Mouse (Mus musculus): ENCODE measurements around the gene Barhl2. TPM values are rescaled to one million over a fixed set of nuclear protein-coding genes. Genes with fewer than 3 reads are reported as not detected.

Gene Barhl2
- total and polyA plus RNA-seq, 3 experiments, result not detected

DNA sequence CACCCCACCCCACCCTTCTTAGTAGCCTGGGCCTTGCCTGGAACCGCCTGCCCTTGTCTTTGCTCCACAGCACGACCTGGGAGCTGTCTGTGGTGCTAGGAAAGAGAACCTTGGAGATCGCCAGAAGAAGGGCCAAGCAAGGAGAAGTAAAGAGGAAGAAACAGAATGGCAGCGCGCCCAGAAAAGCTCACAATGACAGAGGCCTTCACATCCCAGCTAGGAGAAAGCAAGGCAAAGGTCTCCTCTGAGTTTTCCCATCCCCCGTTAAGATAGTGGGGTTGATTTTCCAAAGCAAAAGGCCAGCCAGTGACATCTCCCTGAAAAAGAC is 9.2 kb downstream of the Barhl2 start:
- no peaks in the 10 kb centered on the region for H3K27me3 ChIP-seq (replicated peaks)
- H3K9me3 ChIP-seq (replicated peaks; ENCODE audit: low read length), result peaks cover 3% of the 10 kb centered on the region
- H3K27ac ChIP-seq (ENCODE audit: insufficient read depth, low read depth), result no peak overlapping the region
- no peaks in the 10 kb centered on the region for H3K4me1 ChIP-seq (ENCODE audit: control insufficient read depth in 1 of 2, insufficient read depth in 2 of 2)
- dilution Hi-C loops (cut with MboI; ENCODE audit: extremely low pct_ligation_motif_present, extremely low pct_unique_long_range_greater_than_20kb, low sequenced_read_pairs) (no loop called here), in situ Hi-C loops (cut with MboI; ENCODE audit: low pct_ligation_motif_present, low pct_unique_long_range_greater_than_20kb, low sequenced_read_pairs) (no loop called here)
- DNase-seq (ENCODE audit: extremely low read depth), result no peak
- TF ChIP-seq HCFC1 (IDR thresholded peaks at IDR 0.05; ENCODE audit: low read depth, low read length) (no peak), POLR2AphosphoS2 (IDR thresholded peaks at IDR 0.05; ENCODE audit: low read depth, low read length) (no peak), GABPA (IDR thresholded peaks at IDR 0.05; ENCODE audit: insufficient replicate concordance, low read depth, low read length) (no peak), SIN3A (IDR thresholded peaks at IDR 0.05; ENCODE audit: low read length) (no peak), CHD1 (IDR thresholded peaks at IDR 0.05; ENCODE audit: low read depth, low read length) (no peak), EP300 (IDR thresholded peaks at IDR 0.05; ENCODE audit: low read length) (no peak), RCOR1 (conservative IDR thresholded peaks at IDR 0.05; ENCODE audit: low read depth, low read length) (no peak), PAX5 (IDR thresholded peaks at IDR 0.05; ENCODE audit: low read length) (no peak), CTCF (conservative IDR thresholded peaks at IDR 0.05 in 1 of 2, IDR thresholded peaks at IDR 0.05 in 1 of 2; ENCODE audit: low read depth in 2 of 2, low read length in 2 of 2) (no peak), USF2 (conservative IDR thresholded peaks at IDR 0.05; ENCODE audit: low read depth, low read length) (no peak), CHD2 (IDR thresholded peaks at IDR 0.05; ENCODE audit: low read length) (no peak), JUN (IDR thresholded peaks at IDR 0.05; ENCODE audit: insufficient read depth, low read depth, low read length) (no peak), TCF12 (IDR thresholded peaks at IDR 0.05; ENCODE audit: low read depth, low read length) (no peak), E2F4 (IDR thresholded peaks at IDR 0.05; ENCODE audit: insufficient replicate concordance, low read depth, low read length) (no peak), ZC3H11A (IDR thresholded peaks at IDR 0.05; ENCODE audit: low read depth, low read length) (no peak), MAZ (IDR thresholded peaks at IDR 0.05; ENCODE audit: low read depth, low read length) (no peak)
- H3K4me2 ChIP-seq (ENCODE audit: insufficient read depth, low read depth, poor library complexity, severe bottlenecking), result no peak overlapping the region
- no peaks in the 10 kb centered on the region for H3K36me3 ChIP-seq (replicated peaks in 1 of 2; ENCODE audit: control insufficient read depth in 1 of 2, insufficient read depth in 1 of 2, low read length in 1 of 2)
- H3K79me2 ChIP-seq (replicated peaks; ENCODE audit: control insufficient read depth, extremely low read depth, insufficient read depth, poor library complexity, severe bottlenecking), result no peaks in the 10 kb centered on the region
- H3K9ac ChIP-seq (ENCODE audit: insufficient read depth, low read depth), result no peak overlapping the region
- no peak overlapping the region for H3K4me3 ChIP-seq (replicated peaks in 1 of 3; ENCODE audit: low read depth in 2 of 3, low read length in 2 of 3, poor library complexity in 1 of 3)

DNA sequence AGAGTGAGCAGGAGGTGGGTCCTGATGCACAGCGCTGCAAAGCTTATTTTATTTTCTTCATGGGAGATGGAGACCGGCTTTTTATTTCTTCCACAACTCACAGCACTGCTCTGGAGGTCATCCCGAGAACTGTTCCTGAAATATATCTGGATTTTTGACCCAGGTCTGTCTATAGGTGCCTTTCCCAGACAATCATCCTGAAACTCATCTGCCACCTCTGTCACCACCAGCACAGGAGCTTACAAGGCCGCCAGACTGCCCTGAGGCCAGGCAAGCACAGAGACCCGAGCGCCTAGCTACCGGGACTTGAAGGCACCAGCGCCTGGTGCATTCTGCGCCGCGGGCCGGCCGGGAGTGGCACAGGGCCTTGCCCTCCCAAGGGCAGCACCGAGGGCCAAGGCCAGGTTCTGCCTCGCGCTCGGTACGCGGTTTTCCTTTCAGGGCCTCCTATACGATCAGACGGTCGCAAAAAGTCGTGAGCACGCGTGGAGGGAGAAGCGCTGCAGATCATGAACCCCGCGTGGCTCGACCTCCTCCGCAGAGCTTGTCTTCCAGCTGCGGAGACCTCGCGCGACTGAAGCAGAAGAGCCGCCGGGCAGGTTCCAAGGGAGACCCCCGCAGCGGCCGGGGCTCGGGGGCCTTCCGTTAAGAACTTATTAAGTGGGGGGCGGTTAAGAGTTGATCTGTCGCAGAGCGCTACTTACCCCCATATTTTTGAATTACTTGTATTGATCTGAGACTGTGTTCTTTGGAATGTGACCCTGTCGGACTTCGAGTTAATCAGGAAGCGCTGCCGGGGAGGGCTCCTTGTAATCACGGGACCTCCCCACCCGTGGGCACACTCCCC is 9.8 kb downstream of the Barhl2 start:
- H3K4me3 ChIP-seq (replicated peaks in 1 of 3; ENCODE audit: low read depth in 2 of 3, low read length in 2 of 3, poor library complexity in 1 of 3), result no peak overlapping the region
- H3K27me3 ChIP-seq (replicated peaks), result no peaks in the 10 kb centered on the region
- in situ Hi-C loops (cut with MboI; ENCODE audit: low pct_ligation_motif_present, low pct_unique_long_range_greater_than_20kb, low sequenced_read_pairs), result no loop called here

More for the DNA sequence above, 9.8 kb downstream of the Barhl2 start:
- DNase-seq (ENCODE audit: extremely low read depth), result no peak
- Histone ChIP-seq H3K27ac (ENCODE audit: insufficient read depth, low read depth) (no peak overlapping the region), H3K4me1 (ENCODE audit: control insufficient read depth in 1 of 2, insufficient read depth in 2 of 2) (no peaks in the 10 kb centered on the region), H3K4me2 (ENCODE audit: insufficient read depth, low read depth, poor library complexity, severe bottlenecking) (no peak overlapping the region), H3K79me2 (replicated peaks; ENCODE audit: control insufficient read depth, extremely low read depth, insufficient read depth, poor library complexity, severe bottlenecking) (no peaks in the 10 kb centered on the region), H3K36me3 (replicated peaks in 1 of 2; ENCODE audit: control insufficient read depth in 1 of 2, insufficient read depth in 1 of 2, low read length in 1 of 2) (no peaks in the 10 kb centered on the region), H3K9me3 (replicated peaks; ENCODE audit: low read length) (peaks cover 3% of the 10 kb centered on the region), H3K9ac (ENCODE audit: insufficient read depth, low read depth) (no peak overlapping the region)
- dilution Hi-C loops (cut with MboI; ENCODE audit: extremely low pct_ligation_motif_present, extremely low pct_unique_long_range_greater_than_20kb, low sequenced_read_pairs), result no loop called here
- no peak for TF ChIP-seq IRF4 (IDR thresholded peaks at IDR 0.05; ENCODE audit: low read depth, low read length)
- TF ChIP-seq BHLHE40 (IDR thresholded peaks at IDR 0.05; ENCODE audit: low read depth, low read length), result no peak
- no peak for TF ChIP-seq MYC (IDR thresholded peaks at IDR 0.05; ENCODE audit: low read depth, low read length)
- TF ChIP-seq NRF1 (IDR thresholded peaks at IDR 0.05; ENCODE audit: low read depth, low read length), result no peak
- no peak for TF ChIP-seq CTCF (conservative IDR thresholded peaks at IDR 0.05 in 1 of 2, IDR thresholded peaks at IDR 0.05 in 1 of 2; ENCODE audit: low read depth in 2 of 2, low read length in 2 of 2)
- no peak for TF ChIP-seq RCOR1 (conservative IDR thresholded peaks at IDR 0.05; ENCODE audit: low read depth, low read length)
- no peak for TF ChIP-seq MXI1 (IDR thresholded peaks at IDR 0.05; ENCODE audit: low read depth, low read length)
- TF ChIP-seq JUND (conservative IDR thresholded peaks at IDR 0.05; ENCODE audit: low read depth, low read length), result no peak
- TF ChIP-seq TBP (conservative IDR thresholded peaks at IDR 0.05; ENCODE audit: low read depth, low read length), result no peak
- no peak for TF ChIP-seq POLR2AphosphoS2 (IDR thresholded peaks at IDR 0.05; ENCODE audit: low read depth, low read length)
- no peak for TF ChIP-seq JUN (IDR thresholded peaks at IDR 0.05; ENCODE audit: insufficient read depth, low read depth, low read length)
- no peak for TF ChIP-seq MAZ (IDR thresholded peaks at IDR 0.05; ENCODE audit: low read depth, low read length)
- TF ChIP-seq ZC3H11A (IDR thresholded peaks at IDR 0.05; ENCODE audit: low read depth, low read length), result no peak
- no peak for TF ChIP-seq USF2 (conservative IDR thresholded peaks at IDR 0.05; ENCODE audit: low read depth, low read length)
- no peak for TF ChIP-seq GABPA (IDR thresholded peaks at IDR 0.05; ENCODE audit: insufficient replicate concordance, low read depth, low read length)
- TF ChIP-seq POLR2A (IDR thresholded peaks at IDR 0.05; ENCODE audit: low read depth, low read length), result no peak
- TF ChIP-seq MAFK (IDR thresholded peaks at IDR 0.05; ENCODE audit: insufficient replicate concordance, low read length), result no peak
- no peak for TF ChIP-seq ELF1 (IDR thresholded peaks at IDR 0.05; ENCODE audit: low read depth, low read length)
- TF ChIP-seq EP300 (IDR thresholded peaks at IDR 0.05; ENCODE audit: low read length), result no peak
